Mouse (Mus musculus) liver, embryonic 14.5 days (tissue): Measurements from ENCODE around the gene As3mt. TPM values are rescaled to one million over a fixed set of nuclear protein-coding genes. Genes with fewer than 3 reads are reported as not detected.

Source experiments
- ATAC-seq: fragments of 200-750 bp; cut with Nextera tagmentation; 2 replicates; pipeline ENCODE4 v1.8.0; 2017; ENCODE audit warnings: moderate number of reproducible peaks, mild to moderate bottlenecking, moderate library complexity; ENCODE audit not compliant: insufficient read depth
- DNase-seq, 3 experiments: peaks; one replicate each; pipeline ENCODE4 v3.0.0-alpha.2; 2012 to 2013; ENCODE audit warnings: low read depth in 3 of 3, low spot score in 3 of 3
- H3K27ac ChIP-seq: fragments of 300-500 bp; sonication (generic); 2 replicates; pipeline ENCODE4 v1.5.1; 2014; ENCODE audit warnings: moderate library complexity, mild to moderate bottlenecking, control low read depth, inconsistent platforms
- H3K27me3 ChIP-seq: fragments of 300-500 bp; sonication (generic); 2 replicates; pipeline ENCODE4 v1.6.1; 2014; ENCODE audit warnings: mild to moderate bottlenecking, low read length, moderate library complexity; ENCODE audit not compliant: control insufficient read depth, insufficient read depth
- H3K36me3 ChIP-seq: fragments of 300-500 bp; sonication (generic); replicated peaks from 2 replicates; pipeline ENCODE4 v1.6.1; 2014; ENCODE audit warnings: low read depth; ENCODE audit not compliant: control insufficient read depth, insufficient read depth
- H3K4me1 ChIP-seq, 2 experiments: fragments of 200-500 bp in 1 of 2; fragments of 300-500 bp in 1 of 2; sonication (generic) in 1 of 2; replicated peaks; 2 replicates each; pipeline ENCODE4 v1.6.1; 2012 to 2014; ENCODE audit warnings: antibody characterized with exemption in 1 of 2, inconsistent platforms in 1 of 2, low read length in 1 of 2; ENCODE audit not compliant: control insufficient read depth in 2 of 2, insufficient read depth in 2 of 2
- H3K4me2 ChIP-seq: fragments of 300-500 bp; sonication (generic); 2 replicates; pipeline ENCODE4 v1.6.1; 2014; ENCODE audit warnings: low read depth, mild to moderate bottlenecking, control low read depth, moderate library complexity
- H3K4me3 ChIP-seq, 2 experiments: fragments of 200-500 bp in 1 of 2; fragments of 300-500 bp in 1 of 2; sonication (generic) in 1 of 2; 2 replicates each; pipeline ENCODE4 v1.5.1; 2012 to 2014; ENCODE audit warnings: low read depth in 2 of 2, low read length in 2 of 2, mild to moderate bottlenecking in 2 of 2, control low read depth in 1 of 2, inconsistent platforms in 1 of 2, moderate library complexity in 1 of 2; ENCODE audit not compliant: insufficient read depth in 1 of 2
- H3K9ac ChIP-seq: fragments of 300-500 bp; sonication (generic); replicated peaks from 2 replicates; pipeline ENCODE4 v1.6.1; 2014; ENCODE audit warnings: mild to moderate bottlenecking, control low read depth, moderate library complexity
- H3K9me3 ChIP-seq: fragments of 300-500 bp; sonication (generic); 2 replicates; pipeline ENCODE4 v1.6.1; 2016; ENCODE audit warnings: low read length, mixed read lengths; ENCODE audit not compliant: control insufficient read depth
- CTCF ChIP-seq: IDR thresholded peaks from 2 replicates; pipeline ENCODE4 v1.5.1; 2016; ENCODE audit warnings: antibody characterized with exemption, low read depth, control low read depth
- EP300 ChIP-seq: IDR thresholded peaks from 2 replicates; pipeline ENCODE4 v1.6.1; 2016; ENCODE audit warnings: antibody characterized with exemption, low read depth
- WGBS: fragments of 180-500 bp; shearing (Covaris S2); extraction: QIAGEN DNeasy Blood & Tissue Kit; methylation state at CpG from one replicate; pipeline ENCODE4 v1.1.7; 2014; ENCODE audit not compliant: insufficient replicate concordance; 5-methylcytosine and 5-hydroxymethylcytosine counted together
- polyA plus RNA-seq, 2 experiments: library from polyadenylated mRNA; depleted of rRNA in 1 of 2; stranded (reverse) in 1 of 2; unstranded in 1 of 2; fragments of >200 nt; fragmentation: Nextera tagmentation in 1 of 2; extraction: Ambion mirVana in 1 of 2; gene quantifications; 2 replicates each; pipeline versions ENCODE4 v1.2.1 to v1.2.3; 2012 to 2014

The As3mt gene
- polyA plus RNA-seq, 2 experiments, result 5.1 to 12.8 TPM

DNA sequence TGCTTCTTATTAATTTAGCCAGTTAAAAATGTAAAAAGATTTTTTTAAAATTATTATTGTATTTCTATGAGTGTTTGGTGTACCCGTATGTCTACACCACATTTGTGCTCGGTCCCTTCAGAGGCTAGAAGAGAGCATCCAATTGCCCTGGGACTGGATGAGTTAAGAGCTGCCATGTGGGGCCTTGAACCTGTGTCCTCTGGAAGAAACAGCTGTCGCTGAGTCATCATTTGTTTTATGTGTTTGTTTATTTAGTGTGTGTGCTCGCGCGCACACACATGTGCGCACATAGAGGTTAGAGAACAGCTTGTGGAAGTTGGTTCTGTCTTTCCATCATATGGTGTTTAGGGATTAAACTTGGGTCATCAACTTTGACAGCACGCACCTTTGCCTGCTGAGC is 18.9 kb downstream of the As3mt start:
- H3K27me3 ChIP-seq, result no peaks in the 10 kb centered on the region
- no peak overlapping the region for H3K4me3 ChIP-seq
- no peak for DNase-seq
- peaks cover 12 to 17% of the 10 kb centered on the region in 2 experiments for H3K4me1 ChIP-seq
- H3K4me2 ChIP-seq, result no peak overlapping the region
- ATAC-seq, result no peak
- 88% methylated on average over 8 of the region's 8 CpGs for WGBS
- no peak overlapping the region for H3K27ac ChIP-seq
- no peaks in the 10 kb centered on the region for H3K9me3 ChIP-seq
- TF ChIP-seq CTCF (no peak), EP300 (no peak)
- no peaks in the 10 kb centered on the region; the same call in 1 of the 2 replicates for H3K36me3 ChIP-seq
- H3K9ac ChIP-seq, result no peak overlapping the region

DNA sequence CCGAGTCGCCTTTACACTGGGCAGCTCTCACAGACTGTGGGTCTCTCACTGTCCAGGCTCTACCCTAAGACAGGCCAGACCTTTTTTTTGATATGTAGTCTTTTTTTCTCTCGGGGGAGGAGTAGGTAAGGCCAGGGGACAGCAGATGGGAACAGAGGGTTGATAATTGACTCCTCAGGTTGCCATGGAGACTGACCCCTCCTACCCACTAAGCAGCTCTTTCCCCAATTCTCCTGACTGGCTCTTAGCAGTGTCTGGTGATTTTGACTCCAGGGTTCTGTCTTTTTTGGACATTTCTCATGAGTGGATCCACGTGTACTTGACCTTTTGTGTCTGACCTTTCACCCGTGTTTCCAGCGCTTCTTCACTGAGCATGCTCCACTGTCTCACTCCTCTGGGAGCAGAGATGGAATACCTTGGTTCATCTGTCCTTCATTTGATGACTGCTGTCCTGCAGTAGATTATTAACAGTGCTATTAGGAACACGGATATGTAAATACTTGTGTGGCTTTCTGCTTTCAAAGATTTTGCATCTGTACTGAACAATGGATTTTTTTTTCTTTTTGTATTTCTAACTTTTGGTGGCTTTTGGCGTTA is 20.0 kb downstream of the As3mt start:
- WGBS, result 53% methylated on average over 8 of the region's 8 CpGs
- ATAC-seq (peak; percentile 36; the same call in 1 of the 2 replicates), DNase-seq (peak; percentile 24 to 45 (median 33))
- Histone ChIP-seq H3K27me3 (no peaks in the 10 kb centered on the region), H3K4me2 (peak overlapping the region; percentile 48; the same call in 1 of the 2 replicates), H3K9me3 (no peaks in the 10 kb centered on the region), H3K4me3 (no peak overlapping the region), H3K36me3 (no peaks in the 10 kb centered on the region; the same call in 1 of the 2 replicates), H3K4me1 (peaks cover 12 to 17% of the 10 kb centered on the region in 2 experiments), H3K27ac (no peak overlapping the region), H3K9ac (no peak overlapping the region)
- TF ChIP-seq CTCF (no peak), EP300 (no peak)

DNA sequence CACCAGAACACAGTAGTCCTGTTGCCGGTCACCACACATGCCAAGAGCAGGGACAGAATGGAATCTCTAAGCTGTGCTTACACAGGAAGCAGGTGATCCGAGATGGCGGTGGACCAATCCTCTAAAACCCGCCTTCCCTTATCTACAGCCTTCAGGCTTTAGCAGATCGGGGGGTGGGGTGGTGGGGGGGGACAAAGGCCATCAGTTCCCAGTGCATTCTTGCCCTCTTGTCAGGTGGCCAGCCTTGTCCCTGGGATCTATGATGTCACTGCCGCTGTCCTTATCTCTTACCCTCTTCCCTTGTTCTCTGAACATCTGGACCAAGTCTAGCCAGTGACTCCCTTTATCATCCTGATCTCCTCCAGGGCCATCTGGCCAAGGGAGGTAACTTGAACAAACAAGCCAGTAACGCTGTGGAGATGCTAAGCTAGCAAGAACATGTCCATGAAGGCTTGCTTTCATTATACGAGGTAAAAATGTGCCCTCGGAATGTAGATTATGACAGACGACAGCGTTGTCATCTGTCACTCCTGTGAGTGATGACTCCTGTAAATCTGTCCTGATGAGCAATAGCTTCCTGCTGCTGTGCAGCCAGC is 20.8 kb downstream of the As3mt start:
- 8% methylated on average over 11 of the region's 11 CpGs for WGBS
- H3K27ac ChIP-seq, result no peak overlapping the region
- peak; percentile 37 to 58 (median 46) for DNase-seq

GRCm38 (mm10) chr19:46728909-46729308 is 21.7 kb downstream of the As3mt start:
- 50% methylated on average over 3 of the region's 3 CpGs for WGBS
- H3K9me3 ChIP-seq, result no peaks in the 10 kb centered on the region
- no peaks in the 10 kb centered on the region for H3K36me3 ChIP-seq
- no peak overlapping the region for H3K4me2 ChIP-seq
- H3K27me3 ChIP-seq, result no peaks in the 10 kb centered on the region
- no peak overlapping the region for H3K4me3 ChIP-seq
- no peak for DNase-seq
- H3K9ac ChIP-seq, result no peak overlapping the region
- TF ChIP-seq CTCF (no peak), EP300 (no peak)
- peaks cover 12 to 17% of the 10 kb centered on the region in 2 experiments for H3K4me1 ChIP-seq
- ATAC-seq, result no peak
- no peak overlapping the region for H3K27ac ChIP-seq

More for the DNA sequence above, 20.8 kb downstream of the As3mt start:
- no peaks in the 10 kb centered on the region for H3K36me3 ChIP-seq
- H3K9me3 ChIP-seq, result no peaks in the 10 kb centered on the region
- H3K4me1 ChIP-seq, result peaks cover 12 to 17% of the 10 kb centered on the region in 2 experiments
- ATAC-seq, result peak; percentile 83
- peak overlapping the region; percentile 48 for H3K4me2 ChIP-seq
- peak; percentile 62 for TF ChIP-seq EP300
- no peak for TF ChIP-seq CTCF
- no peak overlapping the region; a peak in 1 of 4 replicates for H3K4me3 ChIP-seq
- H3K9ac ChIP-seq, result peak overlapping the region; percentile 13; the same call in 1 of the 2 replicates
- no peaks in the 10 kb centered on the region for H3K27me3 ChIP-seq

- DNase-seq (no peak), ATAC-seq (no peak)
- Histone ChIP-seq H3K36me3 (no peaks in the 10 kb centered on the region), H3K27ac (no peak overlapping the region), H3K9ac (no peak overlapping the region), H3K4me1 (peaks cover 12 to 17% of the 10 kb centered on the region in 2 experiments), H3K9me3 (no peaks in the 10 kb centered on the region), H3K27me3 (no peaks in the 10 kb centered on the region), H3K4me2 (no peak overlapping the region), H3K4me3 (no peak overlapping the region)
- TF ChIP-seq EP300 (no peak), CTCF (no peak)
- 78% methylated on average over 10 of the region's 10 CpGs for WGBS
Measured at GRCm38 (mm10) chr19:46731351-46731750, 24.1 kb downstream of the As3mt start.
